Mouse (Mus musculus) liver, postnatal 0 days (tissue): ENCODE measurements around the gene Kif17.

Experiments
- CTCF ChIP-seq: sonication (generic); IDR thresholded peaks from 2 replicates; pipeline ENCODE4 v1.5.1; 2016; ENCODE audit warnings: antibody characterized with exemption, low read depth
- EP300 ChIP-seq: IDR thresholded peaks from 2 replicates; pipeline ENCODE4 v1.6.1; 2016; ENCODE audit warnings: antibody characterized with exemption, low read depth, mild to moderate bottlenecking

DNA sequence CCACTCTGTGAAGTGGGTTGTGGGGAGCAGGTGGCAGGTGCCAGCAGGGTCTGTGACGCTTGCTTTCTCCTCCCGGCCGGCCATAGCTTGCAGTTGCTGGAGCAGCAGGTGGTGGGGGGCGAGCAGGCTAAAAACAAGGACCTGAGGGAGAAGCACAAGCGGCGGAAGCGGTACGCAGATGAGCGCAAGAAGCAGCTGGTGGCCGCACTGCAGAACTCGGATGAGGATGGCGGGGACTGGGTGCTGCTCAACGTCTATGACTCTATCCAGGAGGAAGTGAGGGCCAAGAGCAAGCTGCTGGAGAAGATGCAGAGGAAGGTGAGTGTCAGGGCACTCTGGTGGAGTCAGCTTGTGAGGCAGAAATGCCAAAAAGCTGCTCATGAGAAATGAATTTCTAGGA, 41.8 kb downstream of the Kif17 start:
- no peak for TF ChIP-seq CTCF
- no peak for TF ChIP-seq EP300
